ENCODE assay signal across 10 mouse cellular contexts in genomic region chr12:26620501-26621134, GRCm38 (mm10).
A peak's percentile ranks its signal among the peaks of the same experiment; 100 is the strongest.
DNase-seq lines count a peak whose midpoint lies in the region; ATAC-seq and TF ChIP-seq lines count a peak whose summit lies in the region.
"Had no signal": no experiment of that assay in that cellular context is flagged by ENCODE, and none has a peak within 500 bp of the region (broad histone marks: within the 10 kb centered on the region; RNA-seq: fewer than 3 reads in every experiment).

No protein-coding gene starts in this region.

- H3K4me2 ChIP-seq in embryonic facial prominence, embryonic 11.5 days (ENCODE audit: low read depth, low read length) = no peak overlapping the region
- no peak overlapping the region for H3K4me2 ChIP-seq in hindbrain, embryonic 11.5 days (replicated peaks; ENCODE audit: low read depth, low read length)
- no peak overlapping the region for H3K4me2 ChIP-seq in midbrain, embryonic 16.5 days (ENCODE audit: low read length)

- H3K9ac ChIP-seq in embryonic facial prominence, embryonic 11.5 days (replicated peaks; ENCODE audit: low read length) = no peak overlapping the region
- H3K9ac ChIP-seq in hindbrain, embryonic 11.5 days (ENCODE audit: low read depth, low read length) = no peak overlapping the region
- no peak overlapping the region for H3K9ac ChIP-seq in midbrain, embryonic 16.5 days (ENCODE audit: low read depth, low read length)
- H3K9ac ChIP-seq: liver, embryonic 14.5 days had no signal

- TF ChIP-seq POLR2A in lung, adult 2 months (IDR thresholded peaks at IDR 0.05; ENCODE audit: borderline replicate concordance, extremely low read depth, low read depth, low read length) = no peak

- 53% methylated on average over 8 of the region's 8 CpGs for WGBS in embryonic facial prominence, embryonic 11.5 days
- 73% methylated on average over 8 of the region's 8 CpGs for WGBS in hindbrain, embryonic 11.5 days
- WGBS in midbrain, embryonic 16.5 days = 39% methylated on average over 8 of the region's 8 CpGs
- 71% methylated on average over 8 of the region's 8 CpGs for WGBS in lung, adult 2 months

- ATAC-seq in embryonic facial prominence, embryonic 11.5 days (replicated peaks; ENCODE audit: insufficient number of reproducible peaks, low FRiP score, low TSS enrichment, low read depth) = no peak
- ATAC-seq in hindbrain, embryonic 11.5 days (ENCODE audit: low FRiP score) = no peak
- no peak for ATAC-seq in midbrain, embryonic 16.5 days

- no peak overlapping the region for H3K27ac ChIP-seq in embryonic facial prominence, embryonic 11.5 days (replicated peaks; ENCODE audit: low read depth, low read length)
- peak overlapping the region; percentile 52 for H3K27ac ChIP-seq in hindbrain, embryonic 11.5 days (ENCODE audit: low read depth, low read length)
- H3K27ac ChIP-seq in midbrain, embryonic 16.5 days (ENCODE audit: low read length) = peak overlapping the region; percentile 62
- H3K27ac ChIP-seq: liver, embryonic 14.5 days had no signal

- H3K4me3 ChIP-seq in embryonic facial prominence, embryonic 11.5 days (ENCODE audit: low read depth, low read length) = no peak overlapping the region
- no peak overlapping the region for H3K4me3 ChIP-seq in hindbrain, embryonic 11.5 days (ENCODE audit: low read depth, low read length)
- H3K4me3 ChIP-seq in midbrain, embryonic 16.5 days (ENCODE audit: low read depth, low read length) = no peak overlapping the region
- no peak overlapping the region for H3K4me3 ChIP-seq in lung, adult 2 months (replicated peaks; ENCODE audit: extremely low read depth, low read depth, low read length)

- no peaks in the 10 kb centered on the region for H3K27me3 ChIP-seq in embryonic facial prominence, embryonic 11.5 days (ENCODE audit: control insufficient read depth, insufficient read depth, low read length)
- no peaks in the 10 kb centered on the region for H3K27me3 ChIP-seq in hindbrain, embryonic 11.5 days (ENCODE audit: control insufficient read depth, insufficient read depth, low read length)
- no peaks in the 10 kb centered on the region for H3K27me3 ChIP-seq in midbrain, embryonic 16.5 days (ENCODE audit: control insufficient read depth, insufficient read depth, low read depth, low read length)

- DNase-seq in embryo, embryonic 10.5 days (ENCODE audit: low spot score) = peak; percentile 9
- DNase-seq in embryo, embryonic 9.5 days (ENCODE audit: extremely low spot score) = no peak
- peak; percentile 29 for DNase-seq in embryonic facial prominence, embryonic 11.5 days (ENCODE audit: low spot score)
- DNase-seq in hindbrain, embryonic 11.5 days (ENCODE audit: low spot score) = no peak
- DNase-seq in lung, postnatal 36 days = no peak
- no peak for DNase-seq in lung, adult 2 months
- DNase-seq in cerebellum, adult 11 months = no peak
- DNase-seq: adrenal gland, adult 2 months had no signal

- no peaks in the 10 kb centered on the region for H3K36me3 ChIP-seq in embryonic facial prominence, embryonic 11.5 days (replicated peaks; ENCODE audit: control insufficient read depth, insufficient read depth, low read depth, low read length)
- H3K36me3 ChIP-seq in hindbrain, embryonic 11.5 days (ENCODE audit: control insufficient read depth, insufficient read depth, low read length) = no peaks in the 10 kb centered on the region
- H3K36me3 ChIP-seq in midbrain, embryonic 16.5 days (ENCODE audit: control insufficient read depth, insufficient read depth, low read length) = no peaks in the 10 kb centered on the region

- no peaks in the 10 kb centered on the region for H3K4me1 ChIP-seq in embryonic facial prominence, embryonic 11.5 days (ENCODE audit: control insufficient read depth, insufficient read depth, low read length)
- H3K4me1 ChIP-seq in hindbrain, embryonic 11.5 days (replicated peaks; ENCODE audit: control insufficient read depth, insufficient read depth, low read length) = no peaks in the 10 kb centered on the region
- peaks cover 14% of the 10 kb centered on the region; the same call in 1 of the 2 replicates for H3K4me1 ChIP-seq in midbrain, embryonic 16.5 days (ENCODE audit: control insufficient read depth, insufficient read depth, low read length)
- no peaks in the 10 kb centered on the region for H3K4me1 ChIP-seq in lung, adult 2 months (ENCODE audit: control insufficient read depth, insufficient read depth, low read length)

- no peak for TF ChIP-seq CTCF in lung, adult 2 months (IDR thresholded peaks at IDR 0.05; ENCODE audit: insufficient read depth, low read length)

- H3K9me3 ChIP-seq in embryonic facial prominence, embryonic 11.5 days (replicated peaks; ENCODE audit: control insufficient read depth, low read length) = no peaks in the 10 kb centered on the region
- no peaks in the 10 kb centered on the region for H3K9me3 ChIP-seq in hindbrain, embryonic 11.5 days (ENCODE audit: control insufficient read depth, low read length)
- no peaks in the 10 kb centered on the region for H3K9me3 ChIP-seq in midbrain, embryonic 16.5 days (replicated peaks; ENCODE audit: control insufficient read depth, low read length, poor library complexity, severe bottlenecking)

Comparison
In these comparisons a context has a peak if more than half of its experiments do, and no peak if none do; other contexts are left out.
1. DNase-seq: peak in embryo, embryonic 10.5 days (single experiment) and embryonic facial prominence, embryonic 11.5 days (single experiment); none in embryo, embryonic 9.5 days (single experiment), hindbrain, embryonic 11.5 days (single experiment), lung, postnatal 36 days (single experiment), lung, adult 2 months (single experiment) and cerebellum, adult 11 months (single experiment).